Mouse (Mus musculus) MEL (cell line): ENCODE results near the gene Dcps.

Experiments used
- CTCF ChIP-seq, 3 experiments: IDR thresholded peaks in 2 of 3; conservative IDR thresholded peaks in 1 of 3; 2 replicates each; pipeline ENCODE4 v1.5.1; 2011 to 2012; ENCODE audit warnings: low read length in 3 of 3, low read depth in 2 of 3, mild to moderate bottlenecking in 2 of 3, improper control_type of control experiment in 1 of 3, inconsistent platforms in 1 of 3, mixed read lengths in 1 of 3, moderate library complexity in 1 of 3; ENCODE audit not compliant: control insufficient read depth in 1 of 3, insufficient read depth in 1 of 3, poor library complexity in 1 of 3, severe bottlenecking in 1 of 3
- E2F4 ChIP-seq: IDR thresholded peaks from 2 replicates; pipeline ENCODE4 v1.6.1; 2011; ENCODE audit warnings: low read depth, low read length, improper control_type of control experiment, borderline replicate concordance
- ELF1 ChIP-seq: IDR thresholded peaks from 2 replicates; pipeline ENCODE4 v1.6.1; 2014; ENCODE audit warnings: low read depth, mild to moderate bottlenecking, inconsistent platforms, low read length, improper control_type of control experiment, moderate library complexity
- EP300 ChIP-seq, 2 experiments: IDR thresholded peaks; 2 replicates each; pipeline ENCODE4 v1.6.1; 2011; ENCODE audit warnings: improper control_type of control experiment in 2 of 2, low read length in 2 of 2, low read depth in 1 of 2, mild to moderate bottlenecking in 1 of 2
- GATA1 ChIP-seq: IDR thresholded peaks from 2 replicates; pipeline ENCODE4 v1.6.1; 2011; ENCODE audit warnings: low read depth, low read length, improper control_type of control experiment
- MYC ChIP-seq: IDR thresholded peaks from 2 replicates; pipeline ENCODE4 v1.6.1; 2011; ENCODE audit warnings: low read depth, mild to moderate bottlenecking, low read length, improper control_type of control experiment, moderate library complexity
- NRF1 ChIP-seq: IDR thresholded peaks from 2 replicates; pipeline ENCODE4 v1.6.1; 2014; ENCODE audit warnings: low read depth, mild to moderate bottlenecking, inconsistent platforms, low read length, improper control_type of control experiment, moderate library complexity; ENCODE audit not compliant: poor library complexity, insufficient read depth, severe bottlenecking
- POLR2A ChIP-seq, 2 experiments: IDR thresholded peaks; 2 replicates each; pipeline ENCODE4 v1.6.1; 2011 to 2012; ENCODE audit warnings: low read length in 2 of 2, mild to moderate bottlenecking in 2 of 2, control low read depth in 1 of 2, improper control_type of control experiment in 1 of 2, low read depth in 1 of 2, moderate library complexity in 1 of 2; ENCODE audit not compliant: control insufficient read depth in 1 of 2, insufficient read depth in 1 of 2, poor library complexity in 1 of 2
- TAL1 ChIP-seq: IDR thresholded peaks from 2 replicates; pipeline ENCODE4 v1.6.1; 2012; ENCODE audit warnings: mild to moderate bottlenecking, inconsistent platforms, low read length, moderate library complexity, mixed read lengths
- USF1 ChIP-seq: IDR thresholded peaks from 2 replicates; pipeline ENCODE4 v1.6.1; 2014; ENCODE audit warnings: low read depth, mild to moderate bottlenecking, inconsistent platforms, low read length, improper control_type of control experiment, moderate library complexity
- ZNF384 ChIP-seq: IDR thresholded peaks from 2 replicates; pipeline ENCODE4 v1.6.1; 2012; ENCODE audit warnings: low read depth, mild to moderate bottlenecking, inconsistent platforms, low read length, improper control_type of control experiment

DNA sequence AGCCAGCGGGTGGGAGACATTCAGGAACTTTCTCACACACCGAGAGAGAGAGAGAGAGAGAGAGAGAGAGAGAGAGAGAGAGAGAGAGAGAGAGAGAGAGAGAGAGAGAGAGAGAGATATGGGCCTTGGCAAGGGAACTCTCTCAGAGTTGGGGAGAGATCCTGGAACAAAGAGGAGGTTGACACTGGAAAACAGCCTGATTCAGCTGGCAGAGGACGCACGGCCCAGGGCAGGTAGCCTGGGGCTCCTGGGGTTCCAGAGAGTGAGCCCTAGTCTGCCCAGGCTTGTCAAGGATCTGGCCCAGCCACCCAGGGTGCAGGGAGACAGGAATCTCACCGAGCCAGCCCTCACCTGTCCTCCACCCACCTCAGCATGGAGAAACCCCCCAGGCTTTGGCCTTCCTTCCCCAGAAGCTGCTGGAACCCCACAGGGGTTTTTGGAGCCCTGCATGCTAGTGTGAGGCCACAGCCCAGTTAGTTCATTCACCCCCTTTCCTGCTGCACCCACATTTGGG, 36.6 kb downstream of the Dcps start:
- TF ChIP-seq MYC (no peak), CTCF (IDR thresholded peaks at IDR 0.05 in 2 of 3, conservative IDR thresholded peaks at IDR 0.05 in 1 of 3; ENCODE audit: control insufficient read depth in 1 of 3, insufficient read depth in 1 of 3, low read depth in 2 of 3, low read length in 3 of 3, poor library complexity in 1 of 3, severe bottlenecking in 1 of 3) (no peak), TAL1 (no peak), E2F4 (no peak), USF1 (no peak), ELF1 (no peak), GATA1 (no peak), POLR2A (IDR thresholded peaks at IDR 0.05; ENCODE audit: control insufficient read depth in 1 of 2, insufficient read depth in 1 of 2, low read depth in 1 of 2, low read length in 2 of 2, poor library complexity in 1 of 2) (no peak), EP300 (IDR thresholded peaks at IDR 0.05; ENCODE audit: low read depth in 1 of 2, low read length in 2 of 2) (no peak), NRF1 (no peak), ZNF384 (no peak)
